Mouse (Mus musculus): ENCODE measurements around the gene Ppm1n.
A peak's percentile ranks its signal among the peaks of the same experiment; 100 is the strongest.

Gene Ppm1n

GRCm38 (mm10) chr7:19307739-19308453, 28.0 kb upstream of the Ppm1n start:
- DNase-seq (ENCODE audit: low spot score in 2 of 2) = peak; percentile 57 to 64

- no peak for DNase-seq (ENCODE audit: low spot score in 2 of 2)
These were observed 27.2 kb upstream of the Ppm1n start for GRCm38 (mm10) chr7:19306819-19307738.

DNA sequence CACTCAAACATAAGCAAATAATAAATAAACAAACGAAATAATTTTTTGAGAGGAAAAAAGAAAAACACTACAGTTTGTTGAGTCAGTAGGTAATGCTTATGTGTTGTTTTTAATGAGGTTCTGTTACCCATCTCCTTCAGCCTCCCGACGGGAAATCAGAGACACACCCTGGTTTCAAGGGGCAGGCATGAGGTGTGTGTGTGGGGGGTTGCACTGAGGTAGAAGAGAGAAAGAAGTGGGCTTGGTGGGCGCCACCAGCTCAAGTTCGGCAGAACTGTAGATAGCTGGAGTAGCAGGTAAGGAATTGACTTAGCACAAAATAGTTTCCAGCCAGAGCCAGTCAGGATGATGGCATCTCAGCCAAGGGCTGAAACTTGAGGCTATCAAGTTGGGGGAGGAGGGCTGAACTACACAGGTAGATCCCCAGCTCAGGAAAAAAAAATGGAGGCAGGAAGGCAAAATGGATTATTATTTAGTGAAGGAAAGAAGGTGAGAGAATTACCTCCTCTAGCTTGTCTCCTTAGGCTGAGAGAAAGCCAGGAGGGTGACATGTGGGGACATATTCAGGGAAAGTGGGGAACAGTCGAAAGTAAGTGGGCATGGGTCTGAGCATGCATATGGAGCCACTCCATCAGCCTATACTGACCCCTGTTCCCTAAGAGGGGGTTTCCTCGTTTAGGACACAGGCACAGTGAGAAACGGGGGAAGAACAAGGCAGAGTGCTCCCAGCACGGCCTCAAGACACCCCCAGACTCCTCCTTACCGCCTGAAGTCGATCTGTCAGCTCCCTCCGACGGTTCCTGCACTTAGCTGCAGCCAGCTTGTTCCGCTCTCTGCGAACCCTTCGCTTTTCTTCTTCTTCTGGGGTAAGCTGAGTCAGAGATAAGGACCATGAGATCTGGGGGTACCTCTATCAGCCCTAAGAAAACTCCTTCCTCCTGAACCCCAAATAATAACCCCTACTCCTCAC, 26.2 kb upstream of the Ppm1n start:
- DNase-seq (ENCODE audit: low spot score in 2 of 2) = no peak

DNA sequence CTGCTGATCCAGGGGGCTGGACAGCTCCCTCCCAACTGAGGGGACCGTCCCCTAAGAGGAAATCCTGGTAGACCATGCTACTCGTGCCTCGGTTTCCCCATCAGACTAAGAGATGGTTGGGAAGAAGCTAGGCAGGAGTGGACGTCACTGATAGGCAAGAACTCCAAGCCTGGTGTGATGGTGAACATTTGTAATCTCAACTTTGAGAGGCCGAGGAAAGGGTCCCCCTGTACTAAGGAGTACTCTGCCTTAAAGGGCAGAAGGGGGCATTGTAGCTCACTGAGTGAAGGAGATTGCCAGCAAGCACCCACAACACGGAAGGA, 25.5 kb upstream of the Ppm1n start:
- DNase-seq (ENCODE audit: low spot score in 2 of 2) = no peak

- no peak for DNase-seq (ENCODE audit: low spot score in 2 of 2)
These were observed 24.9 kb upstream of the Ppm1n start for GRCm38 (mm10) chr7:19304501-19305412.

- peak; percentile 59 to 84 for DNase-seq (ENCODE audit: low spot score in 2 of 2)
These were observed 23.9 kb upstream of the Ppm1n start for GRCm38 (mm10) chr7:19303770-19304169.

GRCm38 (mm10) chr7:19303046-19303305, 23.1 kb upstream of the Ppm1n start:
- DNase-seq (ENCODE audit: low spot score in 2 of 2) = no peak

- DNase-seq (ENCODE audit: low spot score in 2 of 2) = no peak
These were observed 22.6 kb upstream of the Ppm1n start for GRCm38 (mm10) chr7:19302264-19303045.

GRCm38 (mm10) chr7:19301461-19302263, 21.8 kb upstream of the Ppm1n start:
- no peak for DNase-seq (ENCODE audit: low spot score in 2 of 2)

DNA sequence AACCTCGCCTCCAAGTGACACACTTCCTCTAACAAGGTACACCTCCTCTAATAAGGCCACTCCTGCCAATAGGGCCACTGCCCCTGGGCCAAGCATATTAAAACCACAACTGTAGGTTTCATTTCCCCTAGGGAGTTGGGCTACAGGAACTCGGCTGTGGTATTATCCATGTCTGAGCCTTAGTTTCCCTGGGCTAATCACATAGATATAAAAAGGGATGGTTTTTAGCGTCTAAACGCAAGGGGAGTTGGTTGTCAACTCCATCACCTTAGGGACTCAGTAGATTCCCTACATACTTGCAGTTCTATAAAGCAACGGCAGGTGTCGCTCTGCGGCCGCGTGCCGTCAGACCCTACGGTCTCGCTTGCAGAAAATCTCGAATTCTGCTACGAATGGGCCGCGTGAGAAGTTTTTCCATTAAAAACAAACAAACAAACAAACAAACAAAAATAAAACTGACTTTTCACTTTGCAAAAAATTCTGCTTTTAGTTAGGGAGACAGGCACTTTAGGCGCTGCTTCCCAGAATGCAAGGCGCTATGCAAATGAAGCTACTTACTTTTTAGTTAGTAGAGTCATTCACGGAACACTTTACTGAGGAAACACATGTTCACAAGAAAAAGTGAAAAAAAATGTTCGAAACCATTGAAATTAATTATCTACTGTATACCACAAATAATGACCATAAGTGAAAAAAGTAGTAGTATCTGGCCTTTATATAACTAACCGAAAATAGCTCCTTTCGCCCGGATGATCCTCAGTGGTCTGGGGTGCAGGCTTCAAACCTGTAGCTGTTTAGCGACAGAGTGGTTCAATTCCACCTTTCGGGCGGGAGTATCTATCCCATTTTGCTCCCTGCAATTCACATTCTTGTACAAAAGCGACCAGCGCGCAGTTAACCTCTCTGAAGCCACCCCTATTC, 20.9 kb upstream of the Ppm1n start:
- peak; percentile 65 to 86 for DNase-seq (ENCODE audit: low spot score in 2 of 2)

DNA sequence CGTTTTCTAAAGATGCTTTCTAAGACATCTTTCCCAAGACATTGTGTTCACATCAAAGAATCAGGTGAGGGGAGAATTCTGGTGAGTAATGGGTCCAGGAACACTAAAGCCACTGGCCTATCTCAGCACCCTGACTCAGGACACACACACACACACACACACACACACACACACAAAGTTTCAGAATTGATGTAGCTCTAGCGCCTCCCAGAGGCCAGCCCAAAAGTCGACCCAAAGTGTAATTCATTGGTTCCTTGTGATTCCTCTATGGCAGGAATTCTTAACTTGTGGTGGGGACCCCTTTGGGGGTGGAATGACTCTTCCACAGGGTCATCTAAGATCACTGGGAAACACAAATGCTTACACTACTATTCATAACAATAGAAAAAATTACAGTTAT, 19.3 kb upstream of the Ppm1n start:
- no peak for DNase-seq (ENCODE audit: low spot score in 2 of 2)

DNA sequence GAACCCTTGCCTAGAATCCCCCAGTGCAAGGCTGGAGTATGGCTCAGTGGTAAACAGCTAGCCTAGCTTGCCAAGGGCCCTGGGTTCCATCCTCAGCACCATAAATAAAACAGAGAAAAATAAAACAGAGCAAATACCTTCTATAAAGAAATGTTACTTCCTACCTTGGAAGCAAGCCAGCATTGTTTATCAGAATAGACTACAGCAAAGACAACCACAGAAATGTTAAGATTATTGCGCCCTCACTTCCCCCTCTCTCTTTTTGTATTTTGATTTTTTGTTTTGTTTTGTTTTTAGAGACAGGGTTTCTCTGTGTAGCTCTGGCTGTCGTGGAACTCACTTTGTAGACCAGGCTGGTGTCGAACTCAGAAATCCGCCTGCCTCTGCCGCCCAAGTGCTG, 17.9 kb upstream of the Ppm1n start:
- DNase-seq (ENCODE audit: low spot score in 2 of 2) = no peak

DNA sequence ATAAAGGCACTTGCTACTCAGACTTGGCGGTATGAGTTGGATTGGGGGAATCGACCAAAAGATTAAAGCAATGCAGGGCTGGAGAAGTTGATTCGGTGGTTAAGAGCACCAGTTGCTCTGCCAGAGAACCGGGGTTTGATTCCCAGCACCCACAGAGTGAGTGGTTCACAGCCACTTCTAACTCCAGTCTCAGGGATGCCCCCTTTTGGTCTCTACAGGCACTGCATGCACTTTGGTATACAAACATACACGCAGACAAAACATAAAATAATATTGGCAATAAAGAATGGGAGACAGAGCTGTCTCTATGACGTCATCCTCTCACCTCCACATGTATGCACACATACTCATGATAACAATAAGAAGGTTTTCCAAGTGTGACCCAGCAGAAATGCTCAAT, 17.2 kb upstream of the Ppm1n start:
- no peak for DNase-seq (ENCODE audit: low spot score in 2 of 2)

DNA sequence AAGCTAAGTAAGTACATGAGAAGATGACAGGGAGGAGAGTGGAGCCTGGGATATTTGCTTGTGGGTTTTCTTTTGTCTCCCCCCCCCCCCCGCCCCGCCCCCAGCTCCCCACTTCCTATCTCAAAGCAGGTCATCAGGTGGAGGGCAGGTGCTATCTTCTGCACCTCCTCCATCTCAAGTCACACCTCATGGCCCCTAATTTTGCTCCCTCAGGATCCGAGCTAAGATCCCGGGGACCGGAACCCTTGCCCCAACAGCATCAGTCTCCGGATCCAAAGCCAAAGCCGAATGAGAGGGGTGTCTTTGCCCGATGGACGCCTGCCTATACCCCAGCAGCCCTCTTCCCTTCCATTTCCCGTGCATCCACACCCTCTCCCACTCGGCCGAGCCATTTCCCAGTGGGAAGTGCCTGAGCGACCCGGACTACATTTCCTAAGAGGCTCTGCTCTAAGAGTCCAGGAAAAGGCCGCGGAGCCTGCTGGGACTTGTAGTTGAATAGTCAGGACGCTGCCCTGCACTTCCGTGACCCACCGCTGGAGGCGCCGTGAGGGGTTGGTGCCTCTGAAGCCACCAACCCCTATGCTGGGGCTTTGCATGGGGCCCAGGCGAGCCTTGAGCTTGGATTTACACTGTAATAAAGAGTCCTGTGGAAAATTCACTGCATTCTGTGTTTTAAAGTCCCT, 15.8 kb upstream of the Ppm1n start:
- peak; percentile 88 to 98 for DNase-seq (ENCODE audit: low spot score in 2 of 2)

- DNase-seq (ENCODE audit: low spot score in 2 of 2) = no peak
These were observed 11.2 kb upstream of the Ppm1n start for GRCm38 (mm10) chr7:19290969-19291596.

DNA sequence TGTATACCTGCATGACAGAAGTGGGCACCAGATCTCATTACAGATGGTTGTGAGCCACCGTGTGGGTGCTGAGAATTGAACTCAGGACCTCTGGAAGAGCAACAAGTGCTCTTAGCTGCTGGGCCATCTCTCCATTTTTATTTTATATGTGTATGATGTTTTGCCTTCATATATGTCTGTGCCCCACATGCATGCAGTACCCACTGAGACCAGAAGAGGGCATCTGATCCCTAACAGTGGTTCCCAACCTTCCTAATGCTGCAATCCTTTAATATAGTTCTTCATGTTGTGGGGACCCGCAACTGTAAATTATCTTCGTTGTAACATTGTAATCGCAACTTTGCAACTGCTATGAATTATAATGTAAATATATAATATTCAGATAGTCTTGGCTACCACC, 4.9 kb upstream of the Ppm1n start:
- peak in 1 of 2 experiments; percentile 73 for DNase-seq (ENCODE audit: low spot score in 2 of 2)

GRCm38 (mm10) chr7:19283406-19283804, 3.5 kb upstream of the Ppm1n start:
- no peak for DNase-seq (ENCODE audit: low spot score in 2 of 2)
